In the genomic region with DNA sequence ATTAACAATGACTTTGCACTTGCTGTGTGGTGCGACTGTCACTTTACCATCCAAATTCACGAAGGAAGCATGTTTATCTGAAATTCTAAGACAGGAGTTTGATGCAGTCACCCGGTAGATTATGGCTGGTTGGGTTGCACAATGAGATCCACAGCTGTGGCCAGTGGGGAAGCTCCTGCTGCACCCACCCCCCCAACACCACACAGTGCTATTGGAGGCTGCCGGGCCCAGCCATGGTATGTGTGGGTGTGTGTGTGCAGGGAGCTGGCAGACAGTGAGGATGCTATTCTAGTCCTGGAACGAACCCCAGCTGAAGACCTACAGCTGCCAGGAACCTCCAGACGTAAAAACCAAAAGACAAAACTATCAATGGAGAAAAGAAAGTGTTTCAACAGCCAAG, we compare ENCODE assay signal across 10 mouse cellular contexts. TPM values are rescaled to one million over a fixed set of nuclear protein-coding genes. Genes with fewer than 3 reads are reported as not detected.
A peak's percentile ranks its signal among the peaks of the same experiment; 100 is the strongest.
DNase-seq lines count a peak whose midpoint lies in the region; ATAC-seq and TF ChIP-seq lines count a peak whose summit lies in the region.
"Had no signal": no experiment of that assay in that cellular context is flagged by ENCODE, and none has a peak within 500 bp of the region (broad histone marks: within the 10 kb centered on the region; RNA-seq: fewer than 3 reads in every experiment).

No protein-coding gene starts in this region.

- no peak for TF ChIP-seq EP300 in stomach, postnatal 0 days (optimal IDR thresholded peaks at IDR 0.05)

- peak; percentile 74; the same call in 1 of the 2 replicates for ATAC-seq in stomach, postnatal 0 days (ENCODE audit: low FRiP score, low TSS enrichment)
- ATAC-seq in midbrain, embryonic 15.5 days (replicated peaks): no peak

- no peaks in the 10 kb centered on the region for H3K27me3 ChIP-seq in stomach, postnatal 0 days (ENCODE audit: control insufficient read depth, insufficient read depth, low read length)
- no peaks in the 10 kb centered on the region for H3K27me3 ChIP-seq in midbrain, embryonic 15.5 days (replicated peaks)

- no peak overlapping the region for H3K27ac ChIP-seq in stomach, postnatal 0 days (replicated peaks)
- no peak overlapping the region for H3K27ac ChIP-seq in midbrain, embryonic 15.5 days

- no peaks in the 10 kb centered on the region for H3K4me1 ChIP-seq in stomach, postnatal 0 days (replicated peaks; ENCODE audit: control insufficient read depth, insufficient read depth)
- H3K4me1 ChIP-seq in midbrain, embryonic 15.5 days: no peaks in the 10 kb centered on the region

- H3K4me2 ChIP-seq in stomach, postnatal 0 days (replicated peaks; ENCODE audit: low read depth): no peak overlapping the region
- no peak overlapping the region for H3K4me2 ChIP-seq in midbrain, embryonic 15.5 days

- TF ChIP-seq CTCF in stomach, postnatal 0 days (IDR thresholded peaks at IDR 0.05; ENCODE audit: low read depth): no peak

- 56% methylated on average over 6 of the region's 6 CpGs for WGBS in stomach, postnatal 0 days
- WGBS in midbrain, embryonic 15.5 days: 90% methylated on average over 6 of the region's 6 CpGs

- H3K4me3 ChIP-seq in stomach, postnatal 0 days (ENCODE audit: low read depth, low read length): no peak overlapping the region
- H3K4me3 ChIP-seq in midbrain, embryonic 15.5 days: no peak overlapping the region

- H3K9ac ChIP-seq in stomach, postnatal 0 days (ENCODE audit: low read length): no peak overlapping the region
- no peak overlapping the region for H3K9ac ChIP-seq in midbrain, embryonic 15.5 days

- intact Hi-C loops in left cerebral cortex, postnatal 10 days (cut with DNase I): no loop called here

- H3K36me3 ChIP-seq in stomach, postnatal 0 days (ENCODE audit: control insufficient read depth, insufficient read depth, low read length): no peaks in the 10 kb centered on the region
- no peaks in the 10 kb centered on the region for H3K36me3 ChIP-seq in midbrain, embryonic 15.5 days (replicated peaks)

- DNase-seq in NIH3T3 (ENCODE audit: low read depth): peak; percentile 73
- DNase-seq in cerebellum, adult 8-10 months: peak; percentile 27
- peak; percentile 26 for DNase-seq in heart, adult 8-10 months (ENCODE audit: low spot score)
- peak; percentile 78 for DNase-seq in left cerebral cortex, postnatal 10 days (ENCODE audit: extremely low spot score in 1 of 2, low spot score in 2 of 2)
- DNase-seq in stomach, postnatal 0 days (ENCODE audit: low spot score): peak; percentile 24
- no peak for DNase-seq in adrenal gland, adult 18-20 months (ENCODE audit: low spot score in 2 of 2)
- DNase-seq in thymus, postnatal 14 days: no peak

- no peaks in the 10 kb centered on the region for H3K9me3 ChIP-seq in stomach, postnatal 0 days (ENCODE audit: control insufficient read depth, low read length)
- no peaks in the 10 kb centered on the region for H3K9me3 ChIP-seq in midbrain, embryonic 15.5 days

RNA-seq across cellular contexts. Expression of a gene that starts 35.7 kb away (rescaled TPM):
- total RNA-seq in heart, adult 8-10 months (2022): under 1 TPM; 0.24 to 0.62 (median 0.48) TPM
- total RNA-seq in left cerebral cortex, postnatal 10 days (2021): under 1 TPM; 0.16 to 0.28 TPM
- polyA plus RNA-seq in stomach, postnatal 0 days (2015; fragmentation: Nextera tagmentation; extraction: Ambion mirVana): not detected in 2 replicates
- under 1 TPM in 1 of 2 experiments, not detected in 1; 0.10 TPM for total RNA-seq in adrenal gland, adult 18-20 months (2021)
- polyA plus RNA-seq in midbrain, embryonic 15.5 days (2015; fragmentation: Nextera tagmentation; extraction: Ambion mirVana): not detected in 2 replicates
- total RNA-seq: hematopoietic stem cell, adult 5-6 weeks had no signal
- polyA plus RNA-seq: neural tube, embryonic 11.5 days had no signal

RNA-seq across cellular contexts. Expression of a gene that starts 41.4 kb away (rescaled TPM):
- total RNA-seq in heart, adult 8-10 months (2022): 10 to 100 TPM; 48.4 to 60.5 (median 52.1) TPM
- total RNA-seq in left cerebral cortex, postnatal 10 days (2021): 10 to 100 TPM; 68.6 to 68.8 TPM
- 39.0 and 41.3 TPM in 2 replicates for polyA plus RNA-seq in stomach, postnatal 0 days (2015; fragmentation: Nextera tagmentation; extraction: Ambion mirVana)
- total RNA-seq in adrenal gland, adult 18-20 months (2021): 10 to 100 TPM; 39.7 to 42.1 TPM
- polyA plus RNA-seq in midbrain, embryonic 15.5 days (2015; fragmentation: Nextera tagmentation; extraction: Ambion mirVana): 147 and 154 TPM in 2 replicates

Comparison
In these comparisons a context has a peak if more than half of its experiments do, and no peak if none do; other contexts are left out.
1. DNase-seq: peak in NIH3T3 (single experiment), cerebellum, adult 8-10 months (single experiment), heart, adult 8-10 months (single experiment), left cerebral cortex, postnatal 10 days (2 of 2) and stomach, postnatal 0 days (single experiment); none in adrenal gland, adult 18-20 months (0 of 2) and thymus, postnatal 14 days (single experiment).